Mouse (Mus musculus) adrenal gland, adult 18-20 months (tissue): ENCODE data around the gene Rap1a. TPM values are rescaled to one million over a fixed set of nuclear protein-coding genes. Genes with fewer than 3 reads are reported as not detected.

Experiments
- DNase-seq, 2 experiments: peaks; one replicate each; pipeline ENCODE4 v3.0.0; 2021 to 2022; ENCODE audit warnings: low spot score in 2 of 2
- total RNA-seq, 2 experiments: library from RNA; stranded (reverse); gene quantifications; 1 replicate in 1 of 2; 2 replicates in 1 of 2; pipeline ENCODE4 v1.2.3; 2021

Gene Rap1a
- total RNA-seq, 2 experiments from 2014 or later, result 135 to 179 TPM

DNA sequence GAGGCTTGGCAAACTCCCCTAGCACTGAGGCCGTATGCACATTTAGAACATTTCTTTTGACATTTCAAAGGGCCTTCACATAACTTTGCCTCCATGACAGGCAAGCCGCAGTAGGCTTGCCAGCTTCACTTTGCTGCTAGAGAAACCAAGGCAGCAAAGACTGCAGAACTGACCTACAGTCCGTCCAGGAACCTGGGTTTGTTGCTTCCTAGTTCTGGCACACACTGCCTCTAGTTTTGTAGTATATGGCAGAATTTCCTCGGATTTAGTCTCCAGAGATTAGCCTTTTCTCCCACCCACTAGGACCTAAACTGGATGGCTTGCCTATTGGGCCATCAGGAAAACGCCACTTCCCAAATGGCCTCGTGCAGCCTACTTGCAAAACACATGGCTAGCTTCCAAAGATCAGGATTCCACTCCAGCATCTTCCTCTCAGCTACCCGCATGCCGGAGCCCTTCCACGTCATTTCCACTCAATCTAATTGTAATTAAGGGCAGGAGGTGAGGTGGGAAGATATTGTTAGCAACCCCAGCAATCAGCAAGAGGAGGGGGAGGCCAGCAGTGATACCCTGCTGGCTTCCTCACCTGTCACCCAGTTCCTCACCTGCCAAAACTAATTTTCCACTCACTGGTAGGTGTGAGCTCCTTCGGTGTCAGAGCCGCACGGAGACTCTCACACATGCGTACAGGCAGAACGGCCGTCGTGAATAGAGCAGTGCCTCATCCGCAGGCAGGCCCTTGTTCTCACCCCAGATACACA lies 104.6 kb downstream of the Rap1a start:
- no peak for DNase-seq

- DNase-seq, result no peak
These were observed 105.4 kb downstream of the Rap1a start for GRCm38 (mm10) chr3:105695476-105696386.

- DNase-seq, result no peak
These were observed 107.6 kb downstream of the Rap1a start for GRCm38 (mm10) chr3:105693327-105694080.

GRCm38 (mm10) chr3:105688536-105688935 lies 112.6 kb downstream of the Rap1a start:
- no peak for DNase-seq

GRCm38 (mm10) chr3:105687324-105688060 lies 113.6 kb downstream of the Rap1a start, which contains the start of gene Ddx20:
Gene Ddx20, minus strand, starts transcription at chr3:105687574.
- peak; percentile 90 to 91 for DNase-seq

GRCm38 (mm10) chr3:105686394-105687323 lies 114.5 kb downstream of the Rap1a start:
- DNase-seq, result no peak

DNA sequence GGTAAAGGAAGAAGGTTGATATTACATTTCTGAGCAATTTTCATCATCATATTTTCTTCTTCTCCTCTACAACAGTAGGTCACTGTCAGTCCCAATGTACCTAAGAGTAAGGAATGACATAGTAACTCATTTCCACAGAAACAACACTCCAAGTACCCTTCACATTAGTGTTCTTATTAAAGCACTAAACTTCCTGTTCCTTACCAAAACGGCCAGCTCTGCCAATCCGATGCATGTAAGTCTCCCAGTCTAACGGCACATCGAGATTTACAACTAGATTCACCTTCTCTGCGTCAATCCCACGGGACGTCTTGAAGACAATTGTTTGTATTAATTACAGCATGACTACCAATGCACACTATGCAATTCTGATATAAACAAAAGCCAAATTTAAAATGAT lies 120.8 kb downstream of the Rap1a start:
- no peak for DNase-seq

Other genes starting within 250 kb of the Rap1a start
- gene Ddx20, start 113.8 kb downstream of the Rap1a start, total RNA-seq, result 10 to 100 TPM; 18.5 to 18.9 TPM
- 1 to 10 TPM; 3.8 to 3.9 TPM for gene Inka2, start 96.7 kb downstream of the Rap1a start, total RNA-seq
- gene Adora3, start 69.5 kb upstream of the Rap1a start, total RNA-seq, result under 1 TPM; 0.33 to 0.80 TPM
- gene Tmigd3, start 69.6 kb upstream of the Rap1a start, total RNA-seq, result not detected
- gene I830077J02Rik, start 131.3 kb upstream of the Rap1a start, total RNA-seq, result 1 to 10 TPM; 1.0 to 1.2 TPM
- gene Wdr77, start 158.0 kb upstream of the Rap1a start, total RNA-seq, result 10 to 100 TPM; 44.0 to 66.5 TPM
- 100 to 1,000 TPM; 342 to 391 TPM for gene Atp5f1, start 158.8 kb upstream of the Rap1a start, total RNA-seq
- gene Ovgp1, start 172.4 kb upstream of the Rap1a start, total RNA-seq, result under 1 TPM; 0.48 to 0.93 TPM
- not detected for gene Pifo, start 213.3 kb upstream of the Rap1a start, total RNA-seq
- not detected for gene Chil5, start 231.5 kb upstream of the Rap1a start, total RNA-seq